Mouse (Mus musculus): Measurements from ENCODE around the gene Acad9. TPM values are rescaled to one million over a fixed set of nuclear protein-coding genes. Genes with fewer than 3 reads are reported as not detected.
"Not testable (repeated sequence)": the region's sequence is repeated elsewhere in the genome, so short reads cannot be mapped to it uniquely, and the experiment has no call there.

The Acad9 gene
- polyA plus RNA-seq, 1 experiment, result 6.3 TPM

DNA sequence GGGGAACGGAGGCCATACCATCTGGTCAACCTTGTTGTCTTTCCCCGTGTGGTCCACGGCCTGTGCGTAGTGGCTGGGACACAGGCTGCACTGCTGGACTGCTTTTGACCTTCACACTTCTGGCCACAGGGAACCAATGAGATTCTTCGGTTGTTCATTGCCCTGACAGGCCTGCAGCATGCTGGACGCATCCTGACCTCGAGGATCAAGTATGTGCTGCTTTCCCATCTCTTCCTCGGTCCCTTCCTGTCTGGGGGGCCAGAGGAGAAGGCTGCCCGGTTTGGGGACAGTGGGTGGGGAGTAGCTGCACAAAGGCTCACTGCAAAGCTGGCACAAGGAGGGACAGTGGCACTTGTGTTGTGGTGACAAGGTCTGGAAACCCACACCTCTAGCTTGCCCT lies 21.8 kb downstream of the Acad9 start:
- Histone ChIP-seq H3K27me3 (ENCODE audit: control insufficient read depth, insufficient read depth, low read length) (no peaks in the 10 kb centered on the region), H3K27ac (ENCODE audit: control insufficient read depth, insufficient read depth, low read depth, low read length) (no peak overlapping the region), H3K4me3 (ENCODE audit: control insufficient read depth, low read depth, low read length) (no peak overlapping the region), H3K36me3 (ENCODE audit: control insufficient read depth, insufficient read depth, low read length) (no peaks in the 10 kb centered on the region; the same call in 1 of the 2 replicates), H3K4me1 (ENCODE audit: control insufficient read depth, insufficient read depth, low read length) (no peaks in the 10 kb centered on the region)
- TF ChIP-seq CTCF (IDR thresholded peaks at IDR 0.05; ENCODE audit: control insufficient read depth, insufficient read depth, insufficient replicate concordance, low read depth, low read length), result no peak
- no peak for TF ChIP-seq POLR2A (IDR thresholded peaks at IDR 0.05; ENCODE audit: control insufficient read depth, low read depth, low read length)

- no peaks in the 10 kb centered on the region for H3K4me1 ChIP-seq (ENCODE audit: control insufficient read depth, insufficient read depth, low read length)
- H3K36me3 ChIP-seq (ENCODE audit: control insufficient read depth, insufficient read depth, low read length), result no peaks in the 10 kb centered on the region
- TF ChIP-seq POLR2A (IDR thresholded peaks at IDR 0.05; ENCODE audit: control insufficient read depth, low read depth, low read length), result no peak
- TF ChIP-seq CTCF (IDR thresholded peaks at IDR 0.05; ENCODE audit: control insufficient read depth, insufficient read depth, insufficient replicate concordance, low read depth, low read length), result no peak
- no peak overlapping the region for H3K27ac ChIP-seq (ENCODE audit: control insufficient read depth, insufficient read depth, low read depth, low read length)
- no peak overlapping the region for H3K4me3 ChIP-seq (ENCODE audit: control insufficient read depth, low read depth, low read length)
- H3K27me3 ChIP-seq (ENCODE audit: control insufficient read depth, insufficient read depth, low read length), result no peaks in the 10 kb centered on the region
Measured at GRCm38 (mm10) chr3:36095371-36095770, 29.6 kb downstream of the Acad9 start.

DNA sequence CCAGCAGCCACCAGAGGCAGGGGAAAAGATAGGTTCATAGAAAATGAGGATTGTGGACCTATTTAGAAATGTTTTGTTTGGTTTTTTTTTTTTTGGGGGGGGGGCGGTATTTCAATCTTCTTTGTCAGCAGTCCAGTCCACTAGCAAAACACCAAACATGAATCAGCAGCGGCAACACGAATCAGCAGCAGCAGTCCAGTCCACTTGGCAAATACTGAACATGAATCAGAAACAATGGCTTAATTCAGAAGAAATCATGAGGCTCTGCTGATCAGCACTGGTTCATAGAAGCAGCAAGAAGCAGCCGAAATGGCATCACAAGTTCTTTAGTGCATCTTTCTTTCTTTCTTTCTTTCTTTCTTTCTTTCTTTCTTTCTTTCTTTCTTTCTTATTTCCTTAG lies 50.3 kb downstream of the Acad9 start:
- Histone ChIP-seq H3K27me3 (ENCODE audit: control insufficient read depth, insufficient read depth, low read length) (no peaks in the 10 kb centered on the region), H3K36me3 (ENCODE audit: control insufficient read depth, insufficient read depth, low read length) (no peaks in the 10 kb centered on the region), H3K4me1 (ENCODE audit: control insufficient read depth, insufficient read depth, low read length) (no peaks in the 10 kb centered on the region), H3K27ac (ENCODE audit: control insufficient read depth, insufficient read depth, low read depth, low read length) (no peak overlapping the region), H3K4me3 (ENCODE audit: control insufficient read depth, low read depth, low read length) (no peak overlapping the region)
- no peak for TF ChIP-seq POLR2A (IDR thresholded peaks at IDR 0.05; ENCODE audit: control insufficient read depth, low read depth, low read length)
- no peak for TF ChIP-seq CTCF (IDR thresholded peaks at IDR 0.05; ENCODE audit: control insufficient read depth, insufficient read depth, insufficient replicate concordance, low read depth, low read length)

- Histone ChIP-seq H3K4me3 (ENCODE audit: control insufficient read depth, low read depth, low read length) (no peak overlapping the region), H3K4me1 (ENCODE audit: control insufficient read depth, insufficient read depth, low read length) (no peaks in the 10 kb centered on the region), H3K27me3 (ENCODE audit: control insufficient read depth, insufficient read depth, low read length) (no peaks in the 10 kb centered on the region), H3K27ac (ENCODE audit: control insufficient read depth, insufficient read depth, low read depth, low read length) (no peak overlapping the region), H3K36me3 (ENCODE audit: control insufficient read depth, insufficient read depth, low read length) (no peaks in the 10 kb centered on the region)
- no peak for TF ChIP-seq CTCF (IDR thresholded peaks at IDR 0.05; ENCODE audit: control insufficient read depth, insufficient read depth, insufficient replicate concordance, low read depth, low read length)
- no peak for TF ChIP-seq POLR2A (IDR thresholded peaks at IDR 0.05; ENCODE audit: control insufficient read depth, low read depth, low read length)
Measured at GRCm38 (mm10) chr3:36119684-36120548, 54.1 kb downstream of the Acad9 start.

GRCm38 (mm10) chr3:36126176-36126575 lies 60.4 kb downstream of the Acad9 start:
- H3K27me3 ChIP-seq (ENCODE audit: control insufficient read depth, insufficient read depth, low read length); H3K4me1 ChIP-seq (ENCODE audit: control insufficient read depth, insufficient read depth, low read length); H3K36me3 ChIP-seq (ENCODE audit: control insufficient read depth, insufficient read depth, low read length); H3K27ac ChIP-seq (ENCODE audit: control insufficient read depth, insufficient read depth, low read depth, low read length); H3K4me3 ChIP-seq (ENCODE audit: control insufficient read depth, low read depth, low read length): not testable (repeated sequence)

GRCm38 (mm10) chr3:36136152-36136551 lies 70.4 kb downstream of the Acad9 start:
- TF ChIP-seq POLR2A (IDR thresholded peaks at IDR 0.05; ENCODE audit: control insufficient read depth, low read depth, low read length) (no peak), CTCF (IDR thresholded peaks at IDR 0.05; ENCODE audit: control insufficient read depth, insufficient read depth, insufficient replicate concordance, low read depth, low read length) (no peak)
- no peaks in the 10 kb centered on the region for H3K27me3 ChIP-seq (ENCODE audit: control insufficient read depth, insufficient read depth, low read length)
- no peaks in the 10 kb centered on the region for H3K36me3 ChIP-seq (ENCODE audit: control insufficient read depth, insufficient read depth, low read length)
- H3K27ac ChIP-seq (ENCODE audit: control insufficient read depth, insufficient read depth, low read depth, low read length), result no peak overlapping the region
- no peak overlapping the region for H3K4me3 ChIP-seq (ENCODE audit: control insufficient read depth, low read depth, low read length)
- H3K4me1 ChIP-seq (ENCODE audit: control insufficient read depth, insufficient read depth, low read length), result no peaks in the 10 kb centered on the region

- no peaks in the 10 kb centered on the region for H3K27me3 ChIP-seq (ENCODE audit: control insufficient read depth, insufficient read depth, low read length)
- H3K4me3 ChIP-seq (ENCODE audit: control insufficient read depth, low read depth, low read length), result no peak overlapping the region
- no peak overlapping the region for H3K27ac ChIP-seq (ENCODE audit: control insufficient read depth, insufficient read depth, low read depth, low read length)
- TF ChIP-seq POLR2A (IDR thresholded peaks at IDR 0.05; ENCODE audit: control insufficient read depth, low read depth, low read length), result no peak
- TF ChIP-seq CTCF (IDR thresholded peaks at IDR 0.05; ENCODE audit: control insufficient read depth, insufficient read depth, insufficient replicate concordance, low read depth, low read length), result no peak
- no peaks in the 10 kb centered on the region for H3K4me1 ChIP-seq (ENCODE audit: control insufficient read depth, insufficient read depth, low read length)
- H3K36me3 ChIP-seq (ENCODE audit: control insufficient read depth, insufficient read depth, low read length), result no peaks in the 10 kb centered on the region
Measured at GRCm38 (mm10) chr3:36137560-36137959, 71.8 kb downstream of the Acad9 start.

Measured in testis, adult 2 months (tissue).